Mouse (Mus musculus): ENCODE results near the gene Lmbrd2. TPM values are rescaled to one million over a fixed set of nuclear protein-coding genes. Genes with fewer than 3 reads are reported as not detected.

Lmbrd2 gene
- total RNA-seq (2014; fragmentation: Nextera tagmentation) (6.8 and 8.0 TPM in 2 replicates), total RNA-seq (2017) (22.4 and 23.2 TPM in 2 replicates)

GRCm38 (mm10) chr15:9140252-9140680 lies at the start of gene Lmbrd2:
Gene Lmbrd2 (plus strand): TSS chr15:9140550.
- ATAC-seq (replicated peaks; ENCODE audit: low FRiP score, low TSS enrichment, poor library complexity, severe bottlenecking): peak; percentile 100

GRCm38 (mm10) chr15:9090662-9091061 lies 49.7 kb upstream of the Lmbrd2 start:
- 0 out of 2 replicates have a peak, but pooled peaks have one; percentile 18 for ATAC-seq (replicated peaks; ENCODE audit: low FRiP score, low TSS enrichment, poor library complexity, severe bottlenecking)

- ATAC-seq (replicated peaks; ENCODE audit: low FRiP score, low TSS enrichment, poor library complexity, severe bottlenecking): no peak
These were observed 46.6 kb upstream of the Lmbrd2 start for GRCm38 (mm10) chr15:9093598-9094365.

- peak; percentile 84 for ATAC-seq (replicated peaks; ENCODE audit: low FRiP score, low TSS enrichment, poor library complexity, severe bottlenecking)
These were observed 46.0 kb upstream of the Lmbrd2 start for GRCm38 (mm10) chr15:9094366-9094750.

GRCm38 (mm10) chr15:9096865-9097264 lies 43.5 kb upstream of the Lmbrd2 start:
- no peak for ATAC-seq (replicated peaks; ENCODE audit: low FRiP score, low TSS enrichment, poor library complexity, severe bottlenecking)

GRCm38 (mm10) chr15:9100446-9101077 lies 39.8 kb upstream of the Lmbrd2 start:
- ATAC-seq (replicated peaks; ENCODE audit: low FRiP score, low TSS enrichment, poor library complexity, severe bottlenecking): no peak

GRCm38 (mm10) chr15:9106303-9107074 lies 33.9 kb upstream of the Lmbrd2 start:
- no peak for ATAC-seq (replicated peaks; ENCODE audit: low FRiP score, low TSS enrichment, poor library complexity, severe bottlenecking)

GRCm38 (mm10) chr15:9110526-9111347 lies 29.6 kb upstream of the Lmbrd2 start:
- ATAC-seq (replicated peaks; ENCODE audit: low FRiP score, low TSS enrichment, poor library complexity, severe bottlenecking): no peak

- ATAC-seq (replicated peaks; ENCODE audit: low FRiP score, low TSS enrichment, poor library complexity, severe bottlenecking): no peak
These were observed 28.7 kb upstream of the Lmbrd2 start for GRCm38 (mm10) chr15:9111648-9112047.

- ATAC-seq (replicated peaks; ENCODE audit: low FRiP score, low TSS enrichment, poor library complexity, severe bottlenecking): no peak
These were observed 26.8 kb upstream of the Lmbrd2 start for GRCm38 (mm10) chr15:9113556-9113955.

GRCm38 (mm10) chr15:9114131-9114530 lies 26.2 kb upstream of the Lmbrd2 start:
- ATAC-seq (replicated peaks; ENCODE audit: low FRiP score, low TSS enrichment, poor library complexity, severe bottlenecking): no peak

- ATAC-seq (replicated peaks; ENCODE audit: low FRiP score, low TSS enrichment, poor library complexity, severe bottlenecking): no peak
These were observed 25.8 kb upstream of the Lmbrd2 start for GRCm38 (mm10) chr15:9114599-9114998.

- no peak for ATAC-seq (replicated peaks; ENCODE audit: low FRiP score, low TSS enrichment, poor library complexity, severe bottlenecking)
These were observed 21.5 kb upstream of the Lmbrd2 start for GRCm38 (mm10) chr15:9118852-9119251.

- ATAC-seq (replicated peaks; ENCODE audit: low FRiP score, low TSS enrichment, poor library complexity, severe bottlenecking): peak; percentile 74
These were observed 20.3 kb upstream of the Lmbrd2 start for GRCm38 (mm10) chr15:9120081-9120480.

GRCm38 (mm10) chr15:9122989-9123388 lies 17.4 kb upstream of the Lmbrd2 start:
- ATAC-seq (replicated peaks; ENCODE audit: low FRiP score, low TSS enrichment, poor library complexity, severe bottlenecking): no peak

- ATAC-seq (replicated peaks; ENCODE audit: low FRiP score, low TSS enrichment, poor library complexity, severe bottlenecking): no peak
These were observed 15.5 kb upstream of the Lmbrd2 start for GRCm38 (mm10) chr15:9124856-9125255.

- ATAC-seq (replicated peaks; ENCODE audit: low FRiP score, low TSS enrichment, poor library complexity, severe bottlenecking): peak; percentile 41; the same call in 1 of the 2 replicates
These were observed 13.1 kb upstream of the Lmbrd2 start for GRCm38 (mm10) chr15:9127051-9127791.

GRCm38 (mm10) chr15:9130772-9131498 lies 9.4 kb upstream of the Lmbrd2 start:
- no peak for ATAC-seq (replicated peaks; ENCODE audit: low FRiP score, low TSS enrichment, poor library complexity, severe bottlenecking)

Measured in megakaryocyte-erythroid progenitor cell, adult 5-6 weeks (primary cell).